Mouse (Mus musculus): ENCODE results near the gene Evc.

Gene Evc

GRCm38 (mm10) chr5:37242360-37243168 is 94.1 kb downstream of the Evc start:
- in situ Hi-C loops (cut with MseI, MboI) = no loop called here

- in situ Hi-C loops (cut with MseI, MboI) = no loop called here
Observed at GRCm38 (mm10) chr5:37241651-37242151, 95.0 kb downstream of the Evc start, which contains the start of gene Crmp1. TSS of gene Crmp1 (plus strand) at chr5:37241940.

GRCm38 (mm10) chr5:37241224-37241623 is 95.5 kb downstream of the Evc start:
- in situ Hi-C loops (cut with MseI, MboI) = no loop called here

DNA sequence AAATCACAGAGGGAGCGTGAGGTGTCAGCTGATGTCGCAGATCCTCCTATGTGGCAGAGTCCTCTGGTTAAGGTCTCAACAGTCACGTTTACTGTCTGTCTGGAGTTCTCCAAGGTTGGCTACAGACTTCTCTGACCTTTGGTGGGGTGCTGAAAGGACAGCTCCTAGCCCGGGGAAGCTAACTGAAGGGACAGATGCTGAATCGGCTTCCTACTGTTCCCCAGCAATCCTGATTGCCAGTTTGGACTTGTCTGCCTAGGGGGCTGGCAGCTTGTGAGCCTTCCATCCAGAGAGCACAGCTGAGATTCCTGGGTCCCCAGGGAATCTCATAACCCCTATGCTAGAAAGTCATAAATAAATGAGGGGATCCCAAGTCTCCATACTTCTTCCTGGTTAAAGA is 96.1 kb downstream of the Evc start:
- in situ Hi-C loops (cut with MseI, MboI) = no loop called here

Data from mouse trophoblast stem cell (cell line).